Mouse (Mus musculus) gonadal fat pad, adult 2 months (tissue): ENCODE results near the gene Adgrg5. TPM values are rescaled to one million over a fixed set of nuclear protein-coding genes. Genes with fewer than 3 reads are reported as not detected.

Experiments
- DNase-seq: peaks from one replicate; pipeline ENCODE4 v3.0.0-alpha.2; 2012; ENCODE audit warnings: low read depth
- polyA plus RNA-seq: library from polyadenylated mRNA; depleted of rRNA; stranded (reverse); fragments of >200 nt; gene quantifications from 2 replicates; pipeline ENCODE4 v1.2.3, GENCODE M21; 2012

The Adgrg5 gene
- polyA plus RNA-seq, 1 experiment = 1.7 TPM

DNA sequence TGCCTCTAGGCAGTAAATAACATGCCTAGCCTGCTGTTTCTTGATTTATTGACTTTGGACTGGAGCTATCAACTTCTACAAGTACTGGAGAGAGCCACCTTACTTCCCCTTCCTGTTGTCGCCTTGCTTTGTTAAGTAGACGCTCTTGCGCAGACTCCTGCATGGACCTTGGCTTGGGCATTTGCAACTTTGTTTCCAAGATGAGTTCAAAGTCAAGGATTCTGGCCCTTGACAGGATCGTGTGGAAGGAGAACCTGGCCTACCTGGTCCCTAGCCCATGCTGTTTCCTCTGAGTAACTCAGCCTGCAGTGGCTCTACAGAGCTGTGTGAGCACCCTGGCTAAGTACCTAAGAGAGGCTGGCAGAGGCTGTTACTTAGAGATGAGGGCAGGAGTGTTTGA is 43.6 kb downstream of the Adgrg5 start:
- no peak for DNase-seq

DNA sequence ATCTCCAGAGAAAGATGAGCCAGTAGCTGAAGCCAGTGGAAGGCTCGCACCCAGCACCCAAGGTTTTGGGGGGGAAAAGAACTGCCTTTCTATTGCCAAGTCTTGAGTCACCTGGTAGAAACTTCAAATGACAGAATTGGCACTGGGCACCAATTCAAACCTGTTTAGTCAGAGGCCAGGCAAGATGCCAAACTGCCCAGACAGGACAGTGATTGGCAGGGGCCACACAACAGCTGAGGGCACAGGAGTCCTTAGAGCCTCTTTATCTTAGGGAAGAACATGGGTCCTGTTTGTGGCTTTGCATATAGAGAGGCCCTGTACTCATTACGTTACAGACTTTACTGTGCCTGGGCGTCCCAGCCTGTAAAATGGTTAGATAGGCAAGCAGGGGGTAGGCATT is 44.1 kb downstream of the Adgrg5 start:
- no peak for DNase-seq

DNA sequence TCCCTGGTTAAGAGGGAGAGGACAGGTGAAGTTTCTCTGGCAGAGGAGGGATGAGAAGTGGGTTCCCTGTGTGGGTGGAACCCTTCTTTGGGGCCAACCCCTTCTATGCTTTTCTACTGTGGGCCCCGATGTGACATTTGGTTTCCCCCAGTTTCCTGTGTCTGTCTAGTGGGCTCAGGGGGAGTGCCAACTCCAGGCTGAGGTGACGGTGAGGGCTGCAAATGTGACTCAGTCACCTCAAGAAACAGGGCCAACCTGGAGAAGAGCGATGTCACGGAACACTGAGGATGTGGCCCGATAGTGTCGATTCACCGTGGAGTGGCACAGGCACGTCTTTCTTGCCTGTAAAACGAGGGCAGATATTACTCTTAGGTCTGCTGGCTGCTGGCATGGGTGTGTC is 49.8 kb downstream of the Adgrg5 start:
- no peak for DNase-seq

DNA sequence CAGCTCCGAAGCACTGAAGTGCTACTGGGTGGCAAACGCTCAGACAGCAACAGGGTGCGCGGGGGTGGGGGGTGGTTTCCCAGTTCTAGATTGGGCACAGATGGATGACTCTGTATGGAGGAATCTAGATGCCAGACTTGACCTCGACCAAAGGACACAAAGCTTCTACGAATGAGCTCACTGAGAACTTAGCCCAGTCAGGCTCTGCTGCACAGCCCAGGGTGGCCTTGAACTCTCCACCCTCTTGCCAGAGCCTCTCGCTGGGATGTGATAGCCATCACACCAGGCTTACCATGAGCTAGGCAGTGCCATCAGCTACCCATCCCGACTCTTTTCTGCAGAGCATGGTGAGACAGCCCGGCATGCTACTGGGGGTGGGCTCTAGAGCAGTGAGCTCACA is 50.3 kb downstream of the Adgrg5 start:
- DNase-seq = no peak

DNA sequence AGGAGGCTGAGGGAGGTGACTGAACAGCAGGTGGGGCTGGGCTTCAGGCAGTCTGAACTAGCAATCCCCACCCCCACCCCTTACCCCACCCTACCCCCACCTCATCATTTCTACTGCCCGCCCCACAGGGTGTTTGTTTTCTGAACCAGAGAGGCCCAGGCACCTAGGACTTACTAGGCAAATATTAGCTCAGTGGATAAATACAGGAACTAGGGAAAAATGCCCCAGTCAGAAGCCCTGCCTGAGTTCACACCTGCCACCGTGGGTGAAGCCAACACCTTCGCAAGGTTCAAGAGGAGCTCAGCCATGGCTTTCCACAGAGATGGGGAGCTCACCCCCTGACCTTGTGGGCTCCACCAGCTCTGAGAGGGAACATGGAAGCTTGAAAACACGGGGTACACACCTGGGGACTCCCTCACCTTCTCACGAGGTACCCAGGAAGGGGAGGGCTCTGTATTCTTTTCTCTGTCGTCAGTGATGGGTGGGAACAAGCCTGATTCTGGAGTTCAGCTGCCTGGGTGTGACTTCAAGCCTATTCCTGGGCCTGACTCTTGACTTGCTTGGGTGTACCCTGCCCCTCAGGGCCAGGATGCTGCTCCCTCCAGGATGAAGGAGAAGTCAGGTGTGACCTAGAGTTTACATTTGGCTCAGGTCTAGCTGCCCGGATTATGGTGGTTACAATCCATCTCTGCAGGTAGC is 51.1 kb downstream of the Adgrg5 start, which contains the start of gene Adgrg1:
Adgrg1 (plus strand) TSS at position 285 of the 699 bp plus-strand sequence.
- DNase-seq = no peak

DNA sequence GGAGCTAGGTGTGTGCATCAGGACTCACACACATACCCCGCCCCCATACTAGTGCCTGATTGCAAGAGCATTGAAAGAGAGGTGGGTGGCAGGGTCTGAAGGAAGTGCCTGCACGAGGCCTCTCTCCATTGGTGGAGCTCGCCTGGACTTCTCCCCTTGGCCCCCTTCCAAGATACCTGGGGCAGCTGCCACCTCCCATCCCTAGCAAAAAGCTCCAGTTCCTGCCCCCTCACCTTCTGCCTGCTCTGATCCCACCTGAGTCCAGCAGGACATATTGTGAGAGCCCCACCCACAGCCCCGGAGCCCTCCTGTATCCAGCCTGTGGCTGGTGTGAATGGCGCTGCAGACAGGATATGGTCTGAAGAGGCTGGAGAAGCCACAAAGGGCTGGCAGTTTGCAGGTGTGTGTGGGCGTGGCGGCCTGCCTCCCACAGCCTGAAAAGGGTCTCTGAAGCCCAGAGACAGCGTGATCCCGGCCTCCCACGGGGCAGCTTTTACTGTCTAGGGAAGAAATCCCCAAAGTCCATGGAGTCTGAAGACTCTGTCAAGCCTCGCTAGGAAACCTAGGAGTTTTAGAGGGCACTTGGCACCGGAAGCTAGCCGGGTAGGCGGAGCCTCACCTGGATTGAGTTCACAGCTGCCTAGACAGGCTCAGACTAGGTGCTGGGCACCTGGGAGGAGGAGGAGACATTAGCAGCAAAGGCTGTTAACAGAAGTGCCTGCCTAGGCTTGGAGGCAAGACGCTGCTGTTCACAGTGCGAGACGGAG is 53.3 kb downstream of the Adgrg5 start:
- DNase-seq = no peak

DNA sequence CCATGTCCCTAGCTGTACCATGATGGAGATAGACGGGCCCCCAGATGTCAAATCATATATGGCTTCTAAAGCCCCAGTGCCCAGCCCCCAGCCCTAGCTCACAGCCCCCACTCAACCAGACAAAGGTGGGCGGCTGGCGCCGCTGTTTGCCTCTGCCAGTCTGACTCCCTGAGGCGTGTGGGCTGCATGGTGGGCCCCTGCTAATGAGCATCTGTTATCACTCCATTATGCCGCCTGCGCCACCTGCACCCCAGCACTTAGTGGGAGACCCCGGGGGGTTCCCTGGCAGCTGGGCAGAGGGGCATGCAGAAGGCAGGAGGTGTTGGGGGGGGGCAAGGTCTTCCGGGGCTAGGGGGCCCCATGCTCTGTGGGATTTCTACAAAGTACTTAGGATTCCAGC is 54.6 kb downstream of the Adgrg5 start:
- no peak for DNase-seq

DNA sequence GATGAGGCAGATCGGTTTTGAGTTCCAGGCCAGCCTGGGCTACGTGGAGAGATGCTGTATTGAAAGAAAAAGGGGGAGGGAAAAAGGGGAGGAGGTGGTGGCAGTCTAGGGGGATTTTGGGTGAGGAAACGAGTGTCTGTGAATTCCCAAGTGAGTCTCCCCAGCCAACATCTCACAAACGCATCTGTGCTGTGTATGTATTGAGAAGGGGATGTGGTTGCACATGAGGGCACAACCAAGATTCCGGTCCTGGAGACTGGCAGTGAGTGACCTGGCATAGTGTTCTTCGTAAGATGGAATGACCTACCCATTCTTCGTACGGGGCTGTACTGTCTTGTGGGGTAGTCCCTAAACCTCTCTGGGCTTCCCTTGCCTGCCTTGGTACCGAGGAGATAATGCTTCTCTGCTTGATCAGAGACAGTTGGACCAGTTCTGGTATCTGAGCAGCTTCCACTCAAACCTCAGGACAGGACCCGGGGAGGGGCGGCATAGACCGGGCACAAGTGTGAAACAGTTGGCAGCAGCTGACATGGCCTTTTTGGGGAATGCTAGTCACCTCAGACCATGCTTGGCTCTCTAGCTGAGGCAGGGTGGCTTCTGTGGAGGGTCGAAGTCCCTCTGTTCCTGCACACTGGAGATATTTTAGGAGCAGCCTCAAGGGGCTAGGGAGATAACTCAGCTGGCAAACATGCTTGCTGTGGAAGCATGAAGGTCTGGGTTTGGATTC is 55.3 kb downstream of the Adgrg5 start:
- DNase-seq = no peak

DNA sequence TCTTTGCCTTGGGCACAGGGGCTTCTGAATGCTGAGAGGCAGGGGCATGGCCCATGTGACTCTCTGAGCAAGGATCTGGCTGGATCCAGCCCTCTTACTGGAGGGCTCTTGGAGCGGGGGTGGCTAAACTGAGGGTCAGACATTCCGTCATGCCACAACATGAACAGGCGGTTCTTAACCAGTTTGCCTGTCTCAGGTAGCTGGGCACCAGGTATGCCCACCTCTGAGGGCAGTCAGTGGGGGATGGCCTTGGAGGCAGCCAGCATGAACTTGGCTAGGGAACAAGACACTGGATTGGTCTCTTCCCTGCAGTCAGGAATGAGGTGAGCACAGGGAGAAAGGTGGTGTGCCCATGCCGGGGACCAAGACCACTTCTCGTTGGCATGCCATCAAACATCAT is 56.7 kb downstream of the Adgrg5 start:
- no peak for DNase-seq

DNA sequence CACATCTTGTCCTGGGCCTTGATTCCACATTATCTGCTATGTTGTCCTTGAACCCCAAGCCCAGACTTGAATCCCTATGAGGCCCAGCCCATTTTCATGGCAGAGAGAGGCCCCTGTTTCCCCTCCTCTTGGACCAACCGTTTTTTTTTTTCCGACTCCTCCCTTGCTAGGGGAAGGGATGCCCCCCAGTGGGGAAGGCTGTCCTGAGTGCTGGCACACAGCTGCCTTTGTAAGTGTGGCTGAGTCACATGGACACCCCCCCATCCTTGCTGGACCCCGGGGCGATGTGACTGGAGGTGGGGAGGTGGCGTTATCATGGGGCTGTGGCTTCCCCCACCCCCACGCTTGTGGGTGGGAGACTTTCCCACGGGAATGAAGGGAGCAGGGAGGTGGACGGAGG is 57.5 kb downstream of the Adgrg5 start:
- DNase-seq = no peak

DNA sequence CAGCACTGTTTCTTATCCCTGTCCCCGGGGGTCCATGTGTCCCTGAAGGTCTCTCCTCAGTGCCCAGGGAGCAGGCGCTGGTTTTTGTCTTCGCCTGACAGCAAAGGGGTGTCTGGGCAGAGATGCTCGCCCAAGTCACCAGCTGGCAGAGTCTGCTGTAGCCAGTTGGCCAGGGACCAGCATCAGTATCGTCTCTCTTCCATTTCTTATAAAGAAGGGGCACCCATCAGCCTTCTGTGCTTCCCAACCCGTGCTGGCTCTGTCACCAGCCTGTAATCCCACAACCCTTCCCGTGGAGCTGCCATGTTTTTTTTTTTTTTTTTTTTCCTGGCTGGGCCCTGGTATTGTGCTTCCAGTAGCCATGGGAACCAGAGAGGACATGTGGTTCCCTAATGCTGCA is 58.4 kb downstream of the Adgrg5 start:
- no peak for DNase-seq

DNA sequence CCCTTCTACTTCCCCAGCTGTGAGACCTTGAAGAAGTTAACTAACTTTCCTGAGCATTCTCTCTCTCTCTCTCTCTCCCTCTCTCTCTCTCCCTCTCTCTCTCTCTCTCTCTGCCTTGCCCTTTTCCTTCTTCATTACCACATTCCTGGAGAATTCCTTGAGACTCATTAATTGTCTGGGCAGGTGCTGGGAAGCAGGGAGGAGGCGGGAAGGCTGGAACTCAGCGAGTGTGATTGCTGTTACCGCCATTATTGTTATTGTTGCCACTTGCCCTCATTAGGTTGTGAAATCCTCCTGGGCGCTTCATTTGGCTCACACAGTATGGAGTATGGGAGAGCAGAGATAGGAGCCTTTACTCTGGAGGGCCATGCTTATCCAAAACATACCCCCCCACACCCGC is 59.7 kb downstream of the Adgrg5 start:
- no peak for DNase-seq

DNA sequence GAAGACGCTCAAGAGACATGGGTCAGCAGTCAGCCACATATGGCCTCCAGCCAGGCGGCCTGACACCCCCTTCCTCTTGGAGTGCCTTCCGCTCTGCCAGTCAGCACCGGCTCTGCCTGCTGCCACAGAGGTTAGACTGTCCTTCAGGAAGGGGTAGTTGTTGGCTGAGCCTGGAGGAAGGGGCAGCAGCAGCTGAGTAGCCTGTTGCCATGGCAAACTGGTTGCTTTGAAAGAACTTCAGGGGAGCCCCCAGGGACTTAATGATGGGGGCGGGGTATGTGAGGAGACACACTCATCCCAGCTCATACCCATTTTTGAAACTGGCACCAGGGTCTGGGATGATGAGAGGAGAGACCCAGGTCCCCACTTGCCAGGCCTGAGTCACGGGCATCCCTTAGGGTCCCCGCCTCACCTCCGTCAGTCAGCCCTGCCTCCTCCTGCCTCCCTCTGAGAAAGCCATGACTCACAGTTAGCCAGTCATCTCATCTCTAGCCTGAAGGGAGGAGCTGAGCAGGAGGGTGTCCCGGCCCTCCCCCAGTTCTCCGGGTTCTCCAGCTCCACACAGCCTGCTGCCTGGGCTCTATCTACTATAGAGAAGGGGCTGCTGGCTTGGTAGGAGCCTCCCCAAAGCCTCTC is 60.5 kb downstream of the Adgrg5 start:
- DNase-seq = no peak

DNA sequence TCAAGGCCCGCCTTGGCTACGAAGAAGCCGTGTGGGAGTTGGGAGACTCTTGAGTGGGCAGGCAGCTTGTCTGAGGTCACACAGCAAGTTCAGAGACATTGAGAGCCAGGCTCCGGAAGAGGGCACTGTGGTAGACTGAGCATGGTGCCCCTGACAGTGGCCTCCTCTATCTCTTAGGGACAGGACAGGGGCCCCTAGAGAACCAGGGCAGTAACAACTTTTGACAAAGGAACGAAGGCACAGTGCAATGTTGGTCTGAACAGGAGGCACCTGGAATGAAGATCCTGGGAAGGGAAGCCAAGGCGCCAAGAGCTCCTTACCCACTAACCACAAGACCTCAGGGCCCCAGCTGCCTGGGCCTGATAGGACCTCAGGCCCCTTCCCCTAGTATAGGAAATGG is 61.5 kb downstream of the Adgrg5 start:
- DNase-seq = no peak

DNA sequence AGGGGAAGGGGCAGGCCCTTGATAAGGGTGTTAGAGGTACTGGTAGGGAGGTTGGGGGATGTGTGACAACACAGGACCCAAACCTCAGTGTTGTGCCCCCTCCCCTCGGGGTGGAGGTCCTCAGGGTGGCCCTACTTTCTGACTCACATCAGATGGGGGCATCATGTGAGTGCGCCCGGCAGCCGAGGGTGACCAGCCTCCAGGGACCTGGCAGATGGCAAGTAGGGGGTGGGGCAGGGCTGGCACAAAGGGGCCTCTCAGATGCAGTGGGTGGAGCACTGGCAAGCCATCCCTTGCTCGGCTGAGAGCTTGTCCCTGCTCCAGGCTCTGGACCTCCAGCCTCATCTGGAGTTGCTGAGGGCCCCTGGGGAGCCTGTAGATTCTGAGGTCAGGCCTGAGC is 63.2 kb downstream of the Adgrg5 start:
- no peak for DNase-seq

DNA sequence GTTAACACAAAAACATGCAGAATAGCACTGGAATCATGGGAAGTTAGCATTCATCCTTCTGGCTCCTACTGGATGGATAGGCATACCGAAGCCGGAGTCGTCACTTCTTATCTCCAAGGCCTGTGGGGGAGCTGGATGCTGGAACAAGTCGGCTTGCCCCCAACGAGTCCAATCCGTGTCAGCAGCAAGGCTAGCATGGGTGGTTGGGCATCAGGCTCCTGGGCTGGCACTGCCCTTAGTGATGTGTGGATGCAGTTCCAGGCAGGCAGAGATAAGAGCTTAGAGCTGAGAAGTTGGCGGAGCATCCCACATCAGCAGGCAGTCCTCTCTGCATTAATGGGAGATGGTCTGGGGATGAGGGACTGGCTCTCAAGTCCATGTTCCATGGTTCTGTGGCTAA is 64.1 kb downstream of the Adgrg5 start:
- no peak for DNase-seq

DNA sequence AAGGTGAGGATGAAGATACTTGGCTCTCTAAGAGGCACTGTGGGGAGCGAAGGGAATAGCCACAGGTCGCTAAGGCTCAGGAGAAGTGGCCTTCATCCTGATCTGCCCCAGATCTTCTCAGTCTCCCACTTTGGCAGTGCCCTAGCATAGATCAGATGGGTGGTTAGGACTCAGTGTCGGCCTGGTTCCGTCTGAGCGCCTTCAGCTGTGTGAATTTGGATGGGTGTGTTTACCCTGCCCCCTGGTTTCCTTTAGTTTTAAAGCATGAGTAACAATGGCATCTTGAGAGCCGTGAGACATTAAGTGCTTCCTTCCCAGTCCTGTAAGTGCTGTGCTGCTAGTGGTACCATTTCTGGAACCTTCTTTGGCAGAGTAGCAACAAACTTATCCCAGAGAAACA is 65.1 kb downstream of the Adgrg5 start:
- no peak for DNase-seq

DNA sequence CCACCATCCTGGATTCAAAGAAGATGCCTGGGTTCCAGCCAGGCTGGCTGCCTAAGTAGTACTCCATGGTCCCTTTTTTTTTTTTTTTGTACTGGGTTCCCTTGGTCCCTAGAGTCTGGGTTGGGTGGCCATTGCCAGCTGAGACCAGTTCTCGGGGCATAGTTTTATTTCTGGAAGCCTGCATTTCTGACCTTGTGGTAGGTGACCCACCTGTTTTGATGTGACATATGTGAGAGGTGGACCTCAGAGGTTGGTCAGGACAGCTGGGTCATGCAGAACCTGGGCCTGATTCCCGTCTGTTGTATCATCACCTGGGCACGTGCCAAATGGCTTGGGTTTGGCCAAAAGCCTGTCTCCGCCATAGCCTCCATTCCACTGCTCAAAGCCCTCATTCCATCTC is 66.2 kb downstream of the Adgrg5 start:
- no peak for DNase-seq

DNA sequence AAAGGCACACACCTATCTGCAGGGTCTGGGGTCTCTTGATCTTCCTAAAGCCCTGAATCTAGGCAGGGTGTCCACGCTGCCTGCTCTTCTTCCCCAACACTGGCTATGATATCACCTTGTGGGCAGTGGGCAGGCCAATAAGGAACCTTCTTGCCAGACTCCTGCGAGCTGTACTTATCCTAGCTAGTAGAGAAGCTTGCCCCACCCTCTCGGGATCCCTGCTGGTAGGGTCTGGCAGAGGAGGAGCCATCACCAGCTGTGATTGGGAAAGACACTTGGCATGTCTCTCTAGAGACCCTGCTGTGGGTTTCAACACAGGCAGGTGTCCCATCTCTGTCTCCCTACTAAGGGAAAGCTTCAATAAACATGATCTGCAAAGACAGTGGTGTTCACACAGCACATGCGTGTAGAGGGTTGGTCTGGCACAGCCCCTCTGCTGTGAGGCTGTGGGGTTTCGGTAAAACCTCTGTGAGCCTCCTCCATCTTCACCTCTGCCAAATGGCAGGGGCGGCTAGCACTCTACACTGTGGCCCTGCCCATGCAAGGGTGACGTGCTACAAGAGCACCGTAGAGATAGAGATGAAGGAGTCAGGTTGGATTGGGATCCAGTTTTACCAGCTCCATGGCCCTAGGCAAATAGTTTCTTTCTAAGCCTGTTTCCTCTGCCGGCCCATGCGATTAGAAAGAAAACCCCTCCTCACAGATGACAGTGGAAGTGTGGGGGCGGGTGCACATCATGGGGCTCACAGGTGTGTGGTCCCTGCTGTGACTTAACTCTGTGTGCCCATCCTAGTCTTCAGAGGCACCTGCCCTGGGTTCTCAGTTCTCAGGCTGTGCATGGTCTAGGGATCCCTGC is 67.3 kb downstream of the Adgrg5 start:
- peak; percentile 80 for DNase-seq

DNA sequence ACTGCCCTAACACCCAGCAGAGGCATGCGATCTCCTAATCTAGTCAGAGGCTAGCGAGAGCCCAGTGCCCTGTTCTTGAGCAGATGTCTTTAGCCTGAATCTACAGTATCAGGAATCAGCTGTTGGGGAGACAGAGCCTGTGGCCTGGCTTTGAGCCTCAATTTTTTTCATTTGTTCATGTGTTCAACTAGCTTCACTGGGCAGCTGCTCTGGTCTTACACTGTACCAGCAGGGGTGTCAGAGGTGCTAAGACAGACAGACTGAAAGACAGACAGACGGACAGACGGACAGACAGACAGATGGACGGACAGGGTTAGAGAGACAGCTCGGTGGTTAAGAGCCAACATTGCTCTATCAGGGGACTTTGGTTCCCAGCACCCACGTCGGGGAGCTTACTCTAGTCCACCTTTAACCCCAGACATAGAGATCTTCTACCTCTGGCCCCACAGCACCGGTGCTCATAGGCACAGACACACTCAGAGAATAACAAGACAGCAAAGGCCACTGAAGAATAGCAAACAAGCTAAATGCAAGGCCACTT is 68.0 kb downstream of the Adgrg5 start:
- DNase-seq = no peak

DNA sequence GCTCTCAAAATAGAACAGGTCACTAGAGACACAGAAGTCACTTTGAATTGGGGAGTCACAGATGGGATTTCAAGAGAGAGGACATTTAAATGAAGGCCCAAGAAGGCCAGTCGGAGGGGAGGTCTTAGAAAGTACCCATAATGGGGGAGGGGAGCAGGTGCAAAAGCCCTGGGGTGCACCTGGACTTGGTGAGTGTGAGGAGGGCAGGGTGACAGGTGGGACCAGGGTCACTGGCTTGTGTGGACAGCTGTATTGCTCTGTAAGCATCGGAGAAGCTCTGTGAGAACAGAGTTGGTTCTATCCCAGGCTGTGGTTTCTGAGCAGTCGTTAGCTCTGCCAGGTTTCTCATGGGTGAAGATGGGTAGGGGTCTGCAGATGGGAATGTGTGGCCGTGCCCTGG is 68.5 kb downstream of the Adgrg5 start:
- no peak for DNase-seq
